Mouse (Mus musculus) ES-E14 (cell line): ENCODE results near the gene Tet1. TPM values are rescaled to one million over a fixed set of nuclear protein-coding genes. Genes with fewer than 3 reads are reported as not detected.

Source experiments
- DNase-seq: peaks from one replicate; pipeline ENCODE4 v3.0.0-alpha.2; 2013; ENCODE audit warnings: low read depth, low spot score
- H3K27ac ChIP-seq: 2 replicates; pipeline ENCODE4 v1.5.1; 2012; ENCODE audit warnings: low read depth, mild to moderate bottlenecking, low read length, moderate library complexity, mixed read lengths; ENCODE audit not compliant: poor library complexity, insufficient read depth, severe bottlenecking
- H3K36me3 ChIP-seq: 2 replicates; pipeline ENCODE4 v1.6.1; 2012; ENCODE audit warnings: mild to moderate bottlenecking, low read length, moderate library complexity, mixed read lengths; ENCODE audit not compliant: control insufficient read depth, poor library complexity, insufficient read depth, severe bottlenecking
- H3K4me1 ChIP-seq, 2 experiments: fragments of 150-350 bp in 1 of 2; sonication (generic) in 1 of 2; 2 replicates each; pipeline ENCODE4 v1.6.1; 2012; ENCODE audit warnings: low read length in 2 of 2, mild to moderate bottlenecking in 1 of 2, mixed read lengths in 1 of 2; ENCODE audit not compliant: control insufficient read depth in 2 of 2, insufficient read depth in 2 of 2, poor library complexity in 1 of 2
- H3K4me3 ChIP-seq, 2 experiments: fragments of 150-350 bp in 1 of 2; sonication (generic) in 1 of 2; 2 replicates each; pipeline ENCODE4 v1.5.1; 2012; ENCODE audit warnings: low read length in 2 of 2, low read depth in 1 of 2, mild to moderate bottlenecking in 1 of 2, mixed read lengths in 1 of 2; ENCODE audit not compliant: insufficient read depth in 1 of 2, poor library complexity in 1 of 2, severe bottlenecking in 1 of 2
- H3K9ac ChIP-seq: 2 replicates; pipeline ENCODE4 v1.6.1; 2012; ENCODE audit warnings: low read depth, mild to moderate bottlenecking, low read length, mixed read lengths; ENCODE audit not compliant: poor library complexity, insufficient read depth, severe bottlenecking
- H3K9me3 ChIP-seq: fragments of 150-350 bp; sonication (generic); 2 replicates; pipeline ENCODE4 v1.6.1; 2012; ENCODE audit warnings: low read depth, mild to moderate bottlenecking, low read length; ENCODE audit not compliant: control insufficient read depth, insufficient read depth
- CHD2 ChIP-seq: IDR thresholded peaks from 2 replicates; pipeline ENCODE4 v1.6.1; 2014; ENCODE audit warnings: mild to moderate bottlenecking, low read depth, low read length, inconsistent platforms
- HCFC1 ChIP-seq: IDR thresholded peaks from 2 replicates; pipeline ENCODE4 v1.6.1; 2012; ENCODE audit warnings: low read length, inconsistent platforms, borderline replicate concordance; ENCODE audit not compliant: insufficient read depth
- MAFK ChIP-seq: IDR thresholded peaks from 2 replicates; pipeline ENCODE4 v1.6.1; 2014; ENCODE audit warnings: mild to moderate bottlenecking, low read depth, low read length, inconsistent platforms; ENCODE audit not compliant: insufficient read depth
- ZC3H11A ChIP-seq: IDR thresholded peaks from 2 replicates; pipeline ENCODE4 v1.6.1; 2012; ENCODE audit warnings: low read depth, mild to moderate bottlenecking, inconsistent platforms, low read length, borderline replicate concordance
- ZNF384 ChIP-seq: IDR thresholded peaks from 2 replicates; pipeline ENCODE4 v1.6.1; 2012; ENCODE audit warnings: low read depth, low read length, inconsistent platforms
- in situ Hi-C, 2 experiments: fragments of 600-800 bp; cut with MboI; formaldehyde crosslinking; loops; one replicate each; pipeline ENCODE4 v1.15.1; 2025; ENCODE audit warnings: low sequenced_read_pairs in 2 of 2, inconsistent platforms in 1 of 2; ENCODE audit not compliant: unreplicated experiment in 2 of 2
- total RNA-seq: library from RNA; depleted of rRNA; stranded (reverse); fragments of 300-350 nt; gene quantifications from 2 replicates; pipeline ENCODE4 v1.2.3, GENCODE M21; 2012

Tet1 gene
- total RNA-seq, 1 experiment: 307 TPM

DNA sequence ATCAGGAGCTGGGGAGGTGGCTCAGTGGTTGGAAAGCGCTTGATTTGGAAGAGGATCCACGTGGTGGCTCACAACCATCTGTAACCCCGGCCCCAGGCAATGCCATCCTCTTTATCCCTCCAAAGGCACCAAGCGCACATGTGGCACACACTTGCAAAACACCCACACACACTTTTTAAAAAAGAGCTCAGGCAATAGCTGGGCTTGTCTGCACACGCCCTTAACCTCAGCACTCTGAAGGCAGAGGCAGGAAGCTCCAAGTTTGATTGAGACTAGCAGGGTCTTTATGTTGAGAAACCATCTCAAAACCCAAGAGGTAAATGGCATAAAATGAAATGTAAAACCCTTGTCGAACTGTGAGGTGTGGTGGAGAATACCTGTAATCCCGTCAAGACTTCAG lies 57.2 kb downstream of the Tet1 start:
- Histone ChIP-seq H3K4me1 (peaks cover 8 to 14% of the 10 kb centered on the region in 2 experiments), H3K9me3 (no peaks in the 10 kb centered on the region), H3K4me3 (no peak overlapping the region), H3K36me3 (no peaks in the 10 kb centered on the region), H3K9ac (no peak overlapping the region), H3K27ac (no peak overlapping the region)
- DNase-seq: no peak
- in situ Hi-C loops: no loop called here
- no peak for TF ChIP-seq CHD2

DNA sequence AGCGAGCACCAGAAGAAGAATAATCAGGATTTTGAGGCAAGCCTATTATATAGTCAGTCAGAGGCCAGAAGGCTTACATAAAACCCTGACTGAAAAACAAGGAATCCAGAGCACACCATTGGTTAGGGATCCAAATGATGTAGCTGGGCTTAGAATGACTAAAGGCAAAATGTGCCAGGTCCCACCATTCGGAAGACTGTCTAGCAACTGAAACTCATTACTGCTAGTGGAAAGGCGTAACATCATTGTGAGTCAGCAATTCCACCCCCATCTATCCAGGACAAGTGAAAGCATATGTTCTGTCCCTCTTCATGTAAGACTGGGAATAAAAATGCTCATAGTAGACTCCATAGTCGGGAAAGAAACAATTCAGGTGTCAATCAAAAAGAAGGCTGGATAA lies 57.8 kb downstream of the Tet1 start:
- in situ Hi-C loops: no loop called here
- TF ChIP-seq HCFC1: no peak
- peak; percentile 65; the same call in 1 of the 2 replicates for TF ChIP-seq MAFK
- H3K36me3 ChIP-seq: no peaks in the 10 kb centered on the region

DNA sequence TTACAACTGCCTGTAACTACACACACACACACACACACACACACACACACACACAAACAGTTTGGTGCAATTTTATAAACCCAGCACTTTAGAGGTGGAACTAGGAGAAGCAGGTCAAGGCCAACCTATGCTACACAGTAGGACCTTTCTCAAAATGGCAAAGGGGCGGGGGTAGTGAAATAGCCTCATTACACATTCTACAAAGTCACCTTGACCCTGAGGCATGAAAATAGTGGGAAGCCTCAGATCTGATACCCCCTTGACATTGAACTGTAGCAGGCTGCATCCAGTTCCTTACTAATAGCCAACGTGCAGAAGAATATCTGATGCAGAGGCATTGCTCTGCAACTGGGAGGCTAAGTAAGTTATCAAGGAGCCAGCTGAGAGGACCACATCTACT lies 60.0 kb downstream of the Tet1 start:
- TF ChIP-seq CHD2 (no peak), ZC3H11A (no peak), HCFC1 (no peak), ZNF384 (no peak), MAFK (no peak)
- no peak overlapping the region for H3K9ac ChIP-seq
- H3K36me3 ChIP-seq: no peaks in the 10 kb centered on the region
- H3K27ac ChIP-seq: no peak overlapping the region
- no peak overlapping the region for H3K4me3 ChIP-seq
- H3K9me3 ChIP-seq: no peaks in the 10 kb centered on the region
- DNase-seq: no peak
- H3K4me1 ChIP-seq: peaks cover 10 to 18% of the 10 kb centered on the region in 2 experiments
- in situ Hi-C loops: no loop called here

More for the DNA sequence above, 57.8 kb downstream of the Tet1 start:
- Histone ChIP-seq H3K4me3 (no peak overlapping the region), H3K9me3 (no peaks in the 10 kb centered on the region), H3K27ac (no peak overlapping the region), H3K9ac (no peak overlapping the region), H3K4me1 (peaks cover 8 to 14% of the 10 kb centered on the region in 2 experiments)
- DNase-seq: no peak

- DNase-seq: no peak
- TF ChIP-seq HCFC1 (no peak), MAFK (no peak), ZC3H11A (no peak), ZNF384 (no peak), CHD2 (no peak)
Observed at GRCm38 (mm10) chr10:62847069-62847626, 61.6 kb downstream of the Tet1 start.

GRCm38 (mm10) chr10:62843787-62844491 lies 64.9 kb downstream of the Tet1 start:
- H3K27ac ChIP-seq: no peak overlapping the region; the same call in 1 of the 2 replicates
- in situ Hi-C loops: no loop called here
- H3K4me3 ChIP-seq: no peak overlapping the region
- no peak for TF ChIP-seq MAFK
- TF ChIP-seq ZC3H11A: no peak
- no peak for TF ChIP-seq CHD2
- TF ChIP-seq ZNF384: no peak
- TF ChIP-seq HCFC1: no peak
- no peaks in the 10 kb centered on the region for H3K9me3 ChIP-seq
- peaks cover 3% of the 10 kb centered on the region; the same call in 1 of the 2 replicates for H3K36me3 ChIP-seq
- no peak overlapping the region for H3K9ac ChIP-seq
- peaks cover 9 to 14% of the 10 kb centered on the region in 2 experiments for H3K4me1 ChIP-seq
- DNase-seq: no peak

More at GRCm38 (mm10) chr10:62847069-62847626, 61.6 kb downstream of the Tet1 start:
- Histone ChIP-seq H3K9ac (no peak overlapping the region), H3K27ac (no peak overlapping the region), H3K36me3 (no peaks in the 10 kb centered on the region), H3K4me1 (peaks cover 13 to 19% of the 10 kb centered on the region in 2 experiments), H3K9me3 (no peaks in the 10 kb centered on the region), H3K4me3 (no peak overlapping the region)
- in situ Hi-C loops: no loop called here
